Mouse (Mus musculus) lung, adult 18-20 months (tissue): ENCODE results near the gene Tex45.
A peak's percentile ranks its signal among the peaks of the same experiment; 100 is the strongest.

ENCODE experiments used
- DNase-seq, 2 experiments: peaks; one replicate each; pipeline ENCODE4 v3.0.0; 2022; ENCODE audit warnings: mixed read lengths in 2 of 2

The Tex45 gene

DNA sequence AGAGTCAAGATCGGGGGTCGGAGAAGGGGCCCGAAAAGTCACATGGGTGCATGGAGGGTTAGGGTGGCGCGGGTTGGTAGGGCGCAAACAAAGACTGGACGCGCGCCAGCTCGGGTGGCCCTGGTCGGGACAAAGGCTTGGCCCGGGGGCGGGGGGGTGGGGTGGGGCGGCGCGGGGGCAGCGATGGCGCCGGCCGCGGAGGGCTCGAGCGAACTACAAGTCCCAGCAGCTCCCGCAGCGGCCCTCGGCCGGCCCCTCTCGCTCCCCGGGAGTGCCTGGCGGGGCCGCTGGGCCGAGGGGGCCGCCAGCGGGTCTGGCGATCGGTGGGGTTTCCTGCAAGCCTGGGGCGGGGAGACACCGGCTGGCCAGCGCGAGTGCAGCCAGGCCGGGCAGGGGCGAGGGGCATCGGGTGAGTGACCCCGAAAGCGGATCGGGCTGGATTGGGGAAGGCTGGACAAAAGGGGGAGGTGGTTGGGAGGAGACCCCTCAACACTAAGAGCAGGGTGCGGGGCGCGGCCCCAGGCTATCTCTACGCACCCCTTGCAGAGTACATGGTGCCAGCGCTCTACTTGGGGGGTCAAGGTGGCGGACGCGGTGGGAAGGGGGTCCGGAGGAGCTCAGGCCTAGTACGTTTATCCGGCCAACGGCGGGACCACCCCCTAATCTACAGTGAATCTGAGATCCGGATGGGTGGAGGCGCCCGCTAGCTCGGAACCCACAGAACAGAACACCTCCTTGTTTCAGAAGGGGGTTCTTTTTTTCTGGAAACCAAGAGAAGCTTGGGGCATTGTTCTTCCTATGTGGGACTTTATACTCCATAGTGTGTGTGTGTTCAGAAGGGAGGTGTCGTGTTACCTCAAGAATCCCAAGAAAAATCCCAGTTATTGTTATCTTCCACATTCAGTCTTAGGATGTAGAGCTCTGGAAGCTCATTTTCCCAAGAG is 22.5 kb downstream of the Tex45 start, which contains the start of gene Zfp358:
Gene Zfp358 (plus strand): TSS at position 238 of the 944 bp plus-strand sequence.
- DNase-seq: peak; percentile 67 to 78

DNA sequence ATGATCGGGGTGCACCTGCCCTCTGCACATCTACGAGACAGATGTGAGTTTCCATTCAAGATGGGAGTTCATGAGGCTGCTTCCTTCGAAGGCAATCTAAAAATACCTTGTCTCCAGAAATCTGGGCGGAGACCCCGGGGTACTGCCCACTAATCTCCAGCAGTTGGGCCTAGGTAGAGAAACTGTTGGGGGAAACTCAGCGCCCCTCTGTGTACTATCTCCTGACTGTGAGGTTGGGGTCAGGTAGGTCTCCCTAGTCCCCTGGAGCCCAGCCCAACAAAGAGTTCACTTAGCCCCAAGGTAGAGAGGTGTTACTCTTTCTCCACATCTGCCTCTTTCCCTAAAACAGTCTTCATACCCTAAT is 23.2 kb downstream of the Tex45 start:
- no peak for DNase-seq

DNA sequence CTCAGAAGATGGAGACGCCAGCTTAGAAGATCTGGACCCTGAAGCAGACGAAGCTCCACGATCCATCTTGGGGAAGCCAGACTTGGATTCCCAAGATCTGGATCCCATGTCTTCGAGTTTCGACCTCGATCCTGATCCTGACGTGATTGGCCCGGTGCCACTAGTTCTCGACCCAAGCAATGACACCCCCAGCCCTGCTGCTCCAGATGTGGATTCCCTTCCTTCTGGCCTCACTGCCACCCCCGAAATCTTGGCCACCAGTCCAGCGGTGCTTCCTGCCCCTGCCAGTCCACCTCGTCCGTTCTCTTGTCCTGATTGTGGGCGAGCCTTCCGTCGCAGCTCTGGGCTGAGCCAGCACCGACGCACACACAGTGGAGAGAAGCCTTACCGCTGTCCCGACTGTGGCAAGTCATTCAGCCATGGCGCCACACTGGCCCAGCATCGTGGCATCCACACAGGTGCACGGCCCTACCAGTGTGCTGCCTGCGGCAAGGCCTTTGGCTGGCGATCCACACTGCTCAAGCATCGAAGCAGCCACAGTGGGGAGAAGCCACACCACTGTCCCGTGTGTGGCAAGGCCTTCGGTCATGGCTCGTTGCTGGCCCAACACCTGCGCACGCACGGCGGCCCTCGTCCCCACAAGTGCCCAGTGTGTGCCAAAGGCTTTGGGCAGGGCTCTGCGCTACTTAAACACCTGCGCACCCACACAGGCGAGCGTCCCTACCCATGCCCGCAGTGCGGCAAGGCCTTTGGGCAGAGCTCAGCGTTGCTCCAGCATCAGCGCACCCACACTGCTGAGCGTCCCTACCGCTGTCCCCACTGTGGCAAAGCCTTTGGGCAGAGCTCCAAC is 25.1 kb downstream of the Tex45 start:
- DNase-seq: no peak

DNA sequence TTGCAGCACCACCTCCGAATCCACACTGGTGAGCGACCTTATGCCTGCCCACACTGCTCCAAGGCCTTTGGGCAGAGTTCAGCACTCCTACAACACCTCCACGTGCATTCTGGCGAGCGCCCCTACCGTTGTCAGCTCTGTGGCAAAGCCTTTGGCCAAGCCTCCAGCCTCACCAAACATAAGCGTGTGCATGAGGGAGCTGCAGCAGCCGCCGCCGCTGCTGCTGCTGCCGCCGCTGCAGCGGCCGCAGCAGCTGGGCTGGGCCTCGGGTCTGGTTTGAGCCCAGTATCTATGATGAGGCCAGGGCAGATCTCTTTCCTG is 25.7 kb downstream of the Tex45 start:
- no peak for DNase-seq

DNA sequence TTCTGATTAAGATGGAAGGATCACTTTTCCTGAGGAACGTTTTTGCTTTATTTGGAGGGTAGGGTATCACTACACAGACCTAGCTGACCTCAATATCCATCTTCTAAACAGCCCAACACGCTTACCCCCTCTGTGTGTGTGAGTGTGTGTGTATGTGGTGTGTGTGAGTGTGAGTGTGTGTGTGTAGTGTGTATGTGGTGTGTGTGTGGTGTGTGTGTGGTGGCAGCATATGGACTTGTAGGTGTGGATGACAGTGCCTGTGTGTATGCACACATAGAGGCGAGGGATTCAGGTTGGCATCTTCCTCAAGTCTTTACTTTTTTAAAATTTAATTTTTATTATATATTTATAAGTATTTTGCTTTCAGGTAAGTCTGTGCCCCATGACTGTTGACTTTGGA is 27.9 kb downstream of the Tex45 start:
- DNase-seq: no peak

DNA sequence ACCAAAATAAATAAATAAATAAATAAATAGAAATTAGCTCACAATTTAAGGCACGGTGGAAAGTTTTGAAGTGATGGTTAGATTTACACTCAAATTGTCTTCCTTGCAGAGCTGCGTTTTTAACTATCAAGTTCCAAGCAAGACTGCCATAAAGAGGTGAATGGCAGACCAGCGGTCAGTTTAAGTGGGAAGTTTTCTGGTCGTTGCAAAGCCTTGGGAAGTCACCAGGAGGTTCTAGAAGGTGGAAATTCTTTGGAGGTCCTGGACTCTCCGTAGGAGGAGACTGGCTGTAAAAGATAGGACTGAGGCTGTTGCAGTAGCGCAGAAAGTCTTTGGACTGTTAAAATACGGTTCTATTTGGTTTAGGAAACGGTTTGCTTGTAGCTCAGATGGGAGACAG is 29.1 kb downstream of the Tex45 start:
- no peak for DNase-seq

DNA sequence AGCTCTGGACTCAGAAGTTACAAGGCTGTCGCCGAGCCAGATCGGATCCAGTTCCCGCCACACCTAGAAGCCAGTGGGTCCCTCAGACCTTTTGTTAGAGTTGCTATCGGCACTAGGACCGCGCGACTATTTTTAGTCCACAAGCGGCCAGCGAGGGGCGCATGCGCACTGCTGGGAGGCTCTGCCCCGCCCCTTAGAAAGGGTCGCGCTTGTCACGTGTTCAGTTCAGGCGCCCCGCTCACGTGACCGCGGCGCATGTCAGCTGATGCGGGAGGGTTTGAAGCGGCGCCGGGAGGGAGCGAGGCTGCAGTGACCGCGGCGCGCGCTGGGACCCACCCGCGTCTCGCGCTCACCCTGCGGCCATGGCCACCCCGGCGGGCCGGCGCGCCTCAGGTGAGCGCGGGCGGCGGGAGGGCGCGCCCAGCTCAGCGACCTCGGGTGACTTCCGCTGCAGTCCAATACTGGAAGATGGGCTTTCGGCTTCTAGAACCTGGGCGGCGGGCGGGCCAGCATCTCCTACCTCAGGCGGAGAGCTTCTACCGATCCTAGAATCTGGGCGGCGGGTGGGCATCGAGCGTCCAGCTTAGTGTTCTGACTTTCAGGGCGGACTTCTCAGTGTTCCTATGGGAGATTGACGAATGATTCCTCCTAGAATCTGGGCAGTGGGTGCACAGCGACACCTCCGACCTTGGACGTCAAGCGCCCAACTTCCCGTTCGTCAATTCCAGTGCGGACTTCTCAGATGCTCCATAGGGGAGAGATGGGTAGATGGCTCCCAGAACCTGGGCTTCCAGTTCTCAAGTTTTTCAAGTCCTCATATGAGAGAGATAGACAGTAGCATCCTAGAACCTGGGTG is 29.8 kb downstream of the Tex45 start, which contains the start of gene Mcoln1:
Gene Mcoln1 (plus strand): TSS at position 223 of the 856 bp plus-strand sequence.
- DNase-seq: peak; percentile 98 to 99

DNA sequence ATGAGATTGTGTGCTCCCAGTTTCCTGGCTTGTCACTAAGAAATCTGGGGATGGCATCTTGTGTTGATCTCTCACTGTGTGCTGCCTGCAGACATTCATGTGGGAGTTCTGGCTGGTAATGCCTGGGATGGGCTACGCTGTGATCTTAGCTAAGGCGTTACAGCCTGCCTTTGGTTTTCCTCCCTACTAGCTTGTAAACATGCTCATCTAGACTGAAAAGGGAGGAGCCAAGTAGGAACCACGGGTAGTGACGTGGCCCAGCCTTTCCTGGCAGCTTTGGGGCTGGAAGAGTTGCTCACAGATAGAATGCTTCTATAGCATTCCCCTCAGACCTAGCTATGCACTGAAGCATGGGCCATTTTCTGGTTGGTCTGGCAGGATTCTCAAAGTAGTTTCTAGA is 31.6 kb downstream of the Tex45 start:
- no peak for DNase-seq

DNA sequence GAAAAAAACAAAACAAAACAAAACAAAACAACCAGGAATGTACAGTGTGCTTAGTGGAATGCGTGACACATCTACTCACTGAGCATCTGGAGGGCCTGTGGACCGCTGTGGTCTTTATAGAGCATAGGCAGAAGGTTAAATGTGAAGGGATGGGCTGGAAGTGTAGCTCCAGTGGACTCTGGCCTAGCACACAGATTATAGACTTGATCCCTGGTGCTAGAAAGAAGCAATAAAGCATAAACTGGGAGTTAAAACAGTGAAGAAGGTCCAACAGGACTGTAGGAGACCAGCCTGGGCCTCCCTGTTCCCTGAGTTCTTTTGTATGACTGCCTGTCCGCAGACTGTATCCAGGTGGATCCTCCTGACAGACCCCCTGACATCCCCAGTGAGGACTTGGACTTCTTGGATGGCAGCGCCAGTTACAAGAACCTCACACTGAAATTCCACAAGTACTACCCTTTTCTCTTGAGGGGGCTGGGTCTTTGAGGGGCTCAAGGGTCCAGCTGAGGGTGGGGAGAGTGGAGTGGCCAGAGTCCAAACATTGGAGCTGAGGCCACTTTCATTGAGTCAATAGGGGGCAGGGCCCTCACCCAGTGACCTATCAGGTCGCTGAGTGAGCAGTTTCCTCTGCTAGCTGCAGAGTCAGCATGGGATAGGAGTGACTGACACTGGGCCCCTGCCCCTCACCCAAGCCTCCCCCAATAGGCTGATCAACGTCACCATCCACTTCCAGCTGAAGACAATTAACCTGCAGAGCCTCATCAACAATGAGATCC is 37.5 kb downstream of the Tex45 start:
- DNase-seq: no peak

DNA sequence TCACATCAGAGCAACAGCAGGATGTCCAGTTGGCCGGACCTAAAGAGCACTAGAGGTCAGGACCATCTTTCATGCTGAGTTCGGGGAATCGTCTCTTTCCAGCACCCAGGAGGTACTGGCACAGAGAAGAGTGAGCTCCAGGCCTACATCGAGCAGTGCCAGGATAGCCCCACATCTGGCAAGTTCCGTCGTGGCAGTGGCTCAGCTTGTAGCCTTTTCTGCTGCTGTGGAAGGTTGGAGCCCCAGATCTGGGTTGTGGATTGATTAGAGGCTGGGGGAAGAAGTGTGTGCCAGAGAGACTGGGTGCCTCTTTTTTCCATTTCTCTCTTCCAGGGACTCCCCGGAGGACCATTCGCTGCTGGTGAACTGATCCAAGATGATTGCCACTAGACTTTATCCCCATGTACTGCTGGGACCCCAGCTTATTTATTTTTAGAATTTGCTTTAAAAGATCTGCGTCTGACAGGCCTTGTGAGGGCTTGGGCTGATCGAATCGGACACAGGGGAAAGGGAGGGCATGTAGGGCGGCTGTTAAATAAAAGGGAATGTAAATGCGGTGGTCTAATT is 44.1 kb downstream of the Tex45 start:
- DNase-seq: no peak

DNA sequence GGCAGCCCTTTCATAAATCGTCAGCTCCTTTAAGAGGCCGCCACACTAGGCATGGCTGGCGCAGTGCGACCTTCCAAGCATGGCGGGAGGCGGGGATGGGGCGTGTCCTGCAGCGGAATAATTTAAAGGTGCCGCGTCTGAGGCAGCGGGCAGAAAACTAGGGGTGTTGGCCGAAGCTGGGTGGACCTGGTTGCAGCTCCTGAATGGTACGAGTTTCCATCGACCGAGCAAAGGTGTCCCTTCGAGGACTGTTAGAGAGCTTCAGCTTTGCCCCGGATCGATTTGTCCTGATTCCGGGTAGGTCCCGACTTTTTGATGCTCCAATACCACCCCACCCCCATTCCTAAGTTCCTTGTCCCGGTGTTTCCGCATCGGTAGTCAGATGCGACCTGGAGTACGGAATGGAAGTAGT is 44.6 kb downstream of the Tex45 start, which contains the start of gene Pnpla6:
Gene Pnpla6 (plus strand): TSS at position 125 of the 412 bp plus-strand sequence.
- peak; percentile 92 to 93 for DNase-seq

DNA sequence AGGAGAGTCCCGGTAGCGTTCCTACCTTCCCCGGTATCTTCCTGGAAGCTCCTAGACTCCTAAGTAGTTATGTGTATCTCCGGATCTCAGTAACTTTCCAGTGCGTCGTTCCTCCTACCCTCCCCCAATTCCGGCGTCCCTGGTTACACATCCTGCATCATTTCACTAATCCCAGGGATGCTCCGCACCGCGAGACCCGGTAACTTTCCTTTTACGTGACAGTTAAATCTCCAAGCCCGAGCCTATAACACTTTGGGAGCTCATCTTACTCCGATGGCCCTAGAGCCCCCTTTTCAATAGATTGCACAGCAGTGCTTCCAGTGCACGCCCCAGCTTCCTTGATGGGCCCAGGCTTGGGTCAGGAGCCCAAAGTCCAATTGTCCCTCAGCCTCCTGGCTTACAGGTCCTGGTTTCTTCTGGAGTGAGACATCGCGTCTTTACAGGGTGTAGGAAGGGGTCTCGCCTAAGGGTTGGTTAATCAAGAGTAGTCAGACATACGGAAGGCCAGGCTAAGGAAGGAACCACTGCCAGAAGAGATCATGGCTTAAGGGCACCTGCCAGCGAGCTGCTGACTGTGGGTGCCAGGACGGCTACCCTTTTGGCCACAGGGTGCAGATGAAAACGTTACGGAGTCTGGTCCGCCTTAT is 45.2 kb downstream of the Tex45 start:
- DNase-seq: peak; percentile 50 to 55

DNA sequence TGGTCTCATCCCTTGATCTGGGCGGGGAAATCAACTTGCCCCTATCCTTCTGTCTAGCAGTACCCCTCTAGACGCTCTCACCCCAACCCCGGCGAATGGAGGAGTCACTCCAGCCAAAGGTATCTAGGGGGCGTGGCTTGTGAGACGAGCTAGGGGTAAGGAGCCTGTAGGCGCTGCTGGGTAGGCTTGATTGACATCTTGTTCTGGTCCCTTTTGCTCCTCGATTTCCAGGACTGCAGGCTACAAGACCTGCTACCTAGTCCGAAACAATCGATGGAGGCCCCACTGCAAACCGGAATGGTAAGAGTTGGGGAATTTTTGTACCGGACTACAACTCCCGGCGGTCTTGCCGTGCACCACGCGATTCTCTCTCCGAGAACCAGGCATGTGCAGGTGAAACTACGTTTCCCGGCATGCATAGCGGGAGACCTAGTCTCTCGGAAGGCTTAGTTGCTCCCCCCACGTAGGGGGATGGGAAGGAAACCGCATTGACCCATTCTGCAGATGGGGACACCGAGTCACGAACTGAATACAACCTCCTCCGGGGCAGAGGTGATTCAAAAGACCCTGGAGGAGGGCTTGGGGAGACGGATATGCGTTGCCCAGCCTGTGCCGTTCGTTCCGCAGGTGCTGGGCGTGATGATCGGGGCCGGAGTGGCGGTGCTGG is 45.9 kb downstream of the Tex45 start:
- peak; percentile 95 to 96 for DNase-seq

DNA sequence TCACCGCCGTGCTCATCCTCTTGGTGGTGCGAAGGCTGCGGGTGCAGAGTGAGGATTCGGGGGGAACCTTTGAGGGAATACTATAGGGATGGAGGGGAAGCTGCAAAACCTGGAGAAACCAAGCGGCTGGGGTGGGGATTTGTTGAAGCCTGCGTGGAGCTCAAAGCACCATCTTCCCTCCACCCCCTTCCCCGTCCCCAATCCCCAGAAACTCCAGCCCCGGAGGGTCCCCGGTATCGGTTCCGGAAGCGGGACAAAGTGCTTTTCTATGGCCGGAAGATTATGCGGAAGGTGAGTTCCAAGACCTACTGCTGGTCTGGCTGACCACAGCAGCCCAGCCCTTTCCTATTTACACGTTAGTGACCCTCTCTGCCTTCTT is 46.4 kb downstream of the Tex45 start:
- peak; percentile 18 to 41 for DNase-seq

DNA sequence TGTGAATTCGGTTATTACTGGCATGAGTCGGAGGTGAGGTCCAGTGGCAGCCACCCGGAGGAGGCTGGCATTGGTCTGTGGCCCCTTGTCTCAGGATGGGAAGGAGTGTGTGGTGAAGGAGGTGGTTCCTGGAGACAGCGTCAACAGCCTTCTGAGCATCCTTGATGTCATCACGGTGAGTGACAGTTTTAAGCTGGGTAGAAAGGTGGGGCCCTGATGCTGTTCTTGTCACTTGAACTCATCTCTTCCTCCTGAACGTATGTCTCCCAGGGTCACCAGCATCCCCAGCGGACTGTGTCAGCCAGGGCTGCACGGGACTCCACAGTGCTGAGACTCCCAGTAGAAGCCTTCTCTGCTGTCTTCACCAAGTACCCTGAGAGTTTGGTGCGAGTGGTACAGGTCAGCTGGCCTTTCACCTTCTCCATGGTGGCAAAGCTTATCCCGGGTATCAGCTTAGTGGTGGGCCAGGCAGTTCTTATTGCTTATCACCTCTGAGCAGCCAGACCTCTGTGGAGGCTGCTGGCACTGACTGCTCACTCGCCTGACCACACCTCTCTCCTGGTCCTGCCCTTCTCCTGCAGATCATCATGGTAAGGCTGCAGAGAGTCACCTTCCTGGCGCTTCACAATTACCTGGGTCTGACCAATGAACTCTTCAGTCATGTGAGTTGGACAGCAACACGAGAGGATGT is 51.5 kb downstream of the Tex45 start:
- no peak for DNase-seq

DNA sequence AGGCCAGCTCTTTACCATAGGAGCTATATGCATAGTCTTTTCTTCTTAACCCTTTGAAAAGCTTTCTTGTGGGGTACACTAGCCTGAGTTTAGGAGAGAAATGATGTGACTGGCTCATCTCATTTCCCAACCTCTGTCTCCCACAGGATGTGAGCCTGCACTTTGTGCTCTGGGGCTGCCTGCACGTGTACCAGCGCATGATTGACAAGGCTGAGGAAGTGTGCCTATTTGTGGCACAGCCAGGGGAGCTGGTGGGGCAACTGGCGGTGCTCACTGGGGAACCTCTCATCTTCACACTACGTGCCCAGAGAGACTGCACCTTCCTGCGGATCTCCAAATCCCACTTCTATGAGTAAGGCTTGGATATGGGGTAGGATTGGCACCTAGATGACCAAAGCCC is 60.2 kb downstream of the Tex45 start:
- DNase-seq: no peak

DNA sequence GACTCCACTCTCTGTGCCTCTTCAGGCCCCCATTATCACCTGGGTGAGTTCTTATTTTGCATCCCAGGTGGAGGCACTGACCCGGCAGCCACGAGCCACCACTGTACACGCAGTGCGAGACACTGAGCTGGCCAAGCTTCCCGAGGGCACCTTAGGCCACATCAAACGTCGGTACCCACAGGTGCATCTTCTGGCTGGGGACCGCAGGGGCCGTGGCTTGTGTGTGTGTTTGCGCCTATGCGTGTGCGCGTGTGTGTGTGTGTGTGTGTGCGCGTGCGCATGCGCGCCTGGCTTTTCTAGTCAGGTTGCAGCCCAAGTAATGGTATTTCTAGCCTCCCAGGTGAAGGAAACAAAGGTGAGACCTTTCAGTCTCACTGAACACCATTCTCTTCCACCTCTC is 61.3 kb downstream of the Tex45 start:
- no peak for DNase-seq

DNA sequence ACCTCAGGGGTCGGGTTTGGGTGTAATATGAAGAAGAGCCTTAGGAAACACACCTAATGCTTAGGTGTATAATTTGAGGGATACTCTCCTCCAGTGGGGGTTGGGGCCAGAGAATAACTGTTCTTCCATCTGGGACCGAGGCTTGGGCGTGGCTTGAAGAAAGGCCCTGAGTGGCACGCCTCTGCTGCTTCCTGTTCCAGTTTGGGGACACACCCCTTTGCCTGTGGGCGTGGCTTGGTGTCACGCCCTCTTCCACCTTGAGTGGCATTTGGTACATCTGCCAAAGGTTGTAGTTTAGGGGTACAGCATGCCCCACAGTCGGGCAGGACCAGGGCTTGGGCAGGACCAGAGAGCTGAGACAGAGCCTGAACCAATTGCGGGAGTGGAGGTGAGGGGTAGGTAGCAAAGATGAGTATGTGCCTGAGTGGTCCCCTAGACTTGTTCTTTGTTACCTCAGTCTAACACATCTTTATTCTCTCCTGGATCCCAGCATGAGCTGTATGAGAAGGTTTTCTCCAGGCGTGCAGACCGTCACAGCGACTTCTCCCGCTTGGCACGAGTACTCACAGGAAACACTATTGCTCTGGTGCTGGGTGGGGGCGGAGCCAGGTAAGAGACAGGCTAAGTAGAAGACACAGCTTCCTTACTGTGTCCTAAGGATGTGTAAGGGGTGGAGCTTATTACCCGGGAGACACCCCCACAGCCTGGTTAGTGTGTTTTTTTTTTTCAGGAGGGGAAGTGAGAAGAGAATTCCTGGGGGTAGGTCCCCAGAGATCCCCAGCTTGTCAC is 65.6 kb downstream of the Tex45 start:
- DNase-seq: peak in 1 of 2 experiments; percentile 13
